Mouse (Mus musculus): ENCODE measurements around the gene Iqcf4.

Iqcf4 gene

DNA sequence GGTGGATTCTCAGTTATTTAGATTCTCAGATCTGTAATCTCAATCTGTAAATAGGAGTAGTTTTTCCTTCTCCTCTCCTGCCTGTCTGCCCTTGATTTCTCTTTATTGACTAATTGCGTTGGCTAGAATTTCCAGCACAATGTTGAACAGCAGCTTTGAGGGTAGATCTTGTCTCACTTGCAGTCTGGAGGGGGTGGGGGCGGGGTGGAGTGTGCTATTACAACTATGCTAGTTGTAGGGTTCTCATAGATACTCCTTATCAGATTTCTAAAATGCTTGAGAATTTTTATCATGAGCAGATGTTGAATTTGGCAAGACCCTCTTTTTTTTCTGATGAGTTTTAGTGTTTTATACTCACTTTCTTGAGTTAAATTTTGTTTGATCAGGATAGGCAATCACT is 51.4 kb downstream of the Iqcf4 start:
- DNase-seq (ENCODE audit: low read depth in 2 of 2, low spot score in 2 of 2) = no peak
